Mouse (Mus musculus) heart, adult 2 months (tissue): Measurements from ENCODE around the gene Rnasel.

Source experiments
- CTCF ChIP-seq: fragments of 200-600 bp; IDR thresholded peaks from 2 replicates; pipeline ENCODE4 v1.8.1; 2022; ENCODE audit warnings: antibody characterized with exemption, mild to moderate bottlenecking, moderate library complexity
- POLR2A ChIP-seq: fragments of 200-500 bp; IDR thresholded peaks from 2 replicates; pipeline ENCODE4 v1.6.1; 2011; ENCODE audit warnings: mild to moderate bottlenecking, low read depth, low read length, control low read depth; ENCODE audit not compliant: insufficient read depth

GRCm38 (mm10) chr1:153764136-153764535 is 14.9 kb downstream of the Rnasel start:
- no peak for TF ChIP-seq POLR2A
- TF ChIP-seq CTCF = no peak
